Mouse (Mus musculus) heart, postnatal 10 days (tissue): ENCODE measurements around the gene Ncoa4. TPM values are rescaled to one million over a fixed set of nuclear protein-coding genes. Genes with fewer than 3 reads are reported as not detected.
"Not testable (repeated sequence)": the region's sequence is repeated elsewhere in the genome, so short reads cannot be mapped to it uniquely, and the experiment has no call there.

Experiments used
- DNase-seq, 2 experiments: peaks; one replicate each; pipeline ENCODE4 v3.0.0; 2021
- intact Hi-C: fragments of 180-260 bp; cut with DNase I; formaldehyde crosslinking; loops from one replicate; pipeline ENCODE4 v1.15.1; 2025
- total RNA-seq, 2 experiments: library from RNA; stranded (reverse); gene quantifications; 2 replicates each; pipeline ENCODE4 v1.2.3; 2021

Ncoa4 gene
- total RNA-seq, 2 experiments from 2014 or later = 112 to 129 TPM

DNA sequence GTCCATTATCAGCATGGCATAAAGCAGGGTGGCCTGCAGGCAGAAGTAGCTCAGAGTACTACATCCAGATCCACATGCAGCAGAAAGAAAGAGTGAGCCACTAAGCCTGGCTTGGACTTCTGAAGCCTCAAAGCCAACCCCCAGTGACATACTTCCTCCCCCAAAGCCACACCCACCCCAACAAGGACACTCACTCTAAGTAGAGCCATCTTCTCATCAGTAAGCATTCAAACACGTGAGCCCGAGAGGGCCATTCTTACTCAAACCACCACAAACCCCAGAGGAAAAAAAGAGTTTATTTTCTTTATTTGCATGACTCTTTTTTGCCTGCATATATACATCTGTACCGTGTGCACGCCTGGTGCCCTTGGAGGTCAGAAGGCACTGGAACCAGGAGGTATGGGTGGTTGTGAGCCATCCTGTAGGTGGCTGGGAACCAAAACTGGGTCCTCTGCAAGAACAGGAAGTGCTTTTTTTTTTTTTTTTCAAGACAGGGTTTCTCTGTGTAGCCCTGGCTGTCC lies 455 bp upstream of the Ncoa4 start:
- intact Hi-C loops = no loop called here
- DNase-seq = peak in 1 of 2 experiments; percentile 9

DNA sequence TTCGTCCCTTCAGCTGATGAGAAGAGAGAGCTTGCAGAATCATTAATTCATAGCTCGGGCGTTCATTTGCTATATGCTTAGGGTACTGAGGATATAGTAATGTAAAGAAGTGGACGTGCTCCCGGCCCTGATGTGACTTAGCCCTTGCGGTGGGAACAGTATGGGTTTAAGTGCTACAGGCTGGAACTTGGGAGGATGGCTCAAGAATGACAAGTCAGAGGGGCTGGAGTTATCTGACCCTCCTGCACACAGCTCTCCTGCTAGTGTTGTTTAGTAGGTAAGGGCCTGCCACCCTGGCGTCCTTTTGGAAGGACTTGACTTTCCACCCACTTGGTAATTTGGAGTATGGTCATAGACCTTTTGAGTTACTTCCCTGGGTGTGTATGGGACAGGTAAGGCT lies 898 bp downstream of the Ncoa4 start:
- intact Hi-C loops = no loop called here
- DNase-seq = no peak

DNA sequence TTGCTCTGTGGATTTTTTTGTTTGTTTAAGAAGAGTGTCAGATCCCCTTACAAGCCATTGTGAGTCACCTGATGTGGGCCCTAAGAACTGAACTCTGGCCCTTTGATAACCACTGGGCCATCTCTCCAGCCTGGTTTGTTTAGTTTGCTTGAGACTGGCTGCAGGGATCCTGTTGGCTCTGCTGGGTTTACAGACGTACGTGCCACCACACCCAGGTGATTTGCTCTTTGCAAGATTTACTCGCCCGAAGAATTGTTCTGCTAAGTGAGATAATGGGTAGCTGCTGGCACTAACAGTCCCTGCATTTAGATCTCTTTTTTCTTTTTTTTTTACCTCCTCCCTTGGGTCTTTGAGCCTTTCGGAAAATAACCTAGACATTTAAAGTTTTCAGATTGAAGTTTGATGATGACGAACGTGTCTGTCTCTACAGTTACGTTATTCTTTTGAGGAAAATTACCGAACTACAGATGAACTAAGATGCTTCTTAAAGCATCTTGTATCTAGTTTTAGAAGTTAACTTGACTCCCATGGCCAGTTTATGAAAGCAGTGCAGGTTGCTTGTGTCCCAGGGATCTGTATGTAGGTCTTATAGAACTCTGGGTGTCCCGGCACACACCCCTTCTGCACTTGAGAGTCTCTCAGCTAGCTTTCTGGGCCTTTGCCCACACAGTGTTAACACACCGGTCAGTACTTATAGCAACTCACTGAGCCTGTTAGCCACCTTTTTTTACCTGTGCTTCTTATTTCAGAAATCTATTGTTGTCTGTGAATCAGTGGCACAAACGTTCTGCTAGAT lies 1.6 kb downstream of the Ncoa4 start:
- DNase-seq = no peak
- intact Hi-C loops = no loop called here

DNA sequence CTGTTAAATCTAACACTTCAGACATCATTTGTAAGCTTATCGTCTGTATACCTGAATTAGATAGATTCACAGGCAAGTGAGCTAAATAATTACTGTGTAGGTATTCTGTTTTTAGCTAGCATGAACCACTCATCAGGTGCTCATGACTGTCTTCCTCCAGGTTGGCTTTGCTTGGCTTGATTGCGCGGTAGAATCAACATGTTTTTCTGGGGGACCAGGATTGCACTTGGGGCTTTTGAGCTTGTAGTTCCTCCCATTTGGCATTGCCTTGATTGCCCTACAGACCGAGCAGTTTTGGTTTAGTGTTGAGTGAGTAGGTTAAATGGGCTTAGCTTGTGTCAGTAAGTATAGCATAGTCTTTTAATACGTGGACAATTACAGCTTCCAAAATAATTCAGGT lies 2.6 kb downstream of the Ncoa4 start:
- DNase-seq = no peak
- intact Hi-C loops = no loop called here

DNA sequence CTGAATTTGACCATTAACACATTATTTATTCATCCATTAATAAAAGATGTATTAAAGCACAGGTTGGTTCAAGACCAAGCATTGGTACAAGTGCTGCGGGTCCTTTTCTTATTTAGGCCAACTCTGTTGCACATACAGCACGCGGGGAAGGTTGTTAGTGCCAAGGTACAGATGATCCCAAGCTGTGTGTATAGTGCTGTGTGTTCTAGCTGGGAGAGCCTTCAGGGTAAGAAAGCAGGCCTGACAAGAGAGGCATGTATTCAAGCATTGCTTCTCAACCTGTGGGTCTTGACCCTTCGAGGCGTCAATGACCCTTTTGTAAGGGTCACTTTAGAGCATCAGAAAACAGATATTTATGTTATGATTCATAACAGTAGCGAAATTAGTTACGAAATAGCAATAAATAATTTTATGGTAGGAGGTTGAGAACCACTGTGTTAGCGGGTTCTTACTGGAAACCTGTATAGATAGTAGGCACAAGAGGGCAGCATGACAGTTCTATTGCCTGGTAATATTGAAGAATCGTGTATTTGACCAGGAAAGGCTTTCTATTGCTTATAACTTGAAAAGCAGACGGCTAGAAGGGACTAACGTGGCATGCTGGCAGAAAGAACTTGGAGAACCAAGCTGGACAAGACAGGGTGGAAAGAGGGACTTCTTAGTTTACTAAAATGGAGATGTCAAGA lies 3.7 kb downstream of the Ncoa4 start:
- intact Hi-C loops = no loop called here
- DNase-seq = no peak

DNA sequence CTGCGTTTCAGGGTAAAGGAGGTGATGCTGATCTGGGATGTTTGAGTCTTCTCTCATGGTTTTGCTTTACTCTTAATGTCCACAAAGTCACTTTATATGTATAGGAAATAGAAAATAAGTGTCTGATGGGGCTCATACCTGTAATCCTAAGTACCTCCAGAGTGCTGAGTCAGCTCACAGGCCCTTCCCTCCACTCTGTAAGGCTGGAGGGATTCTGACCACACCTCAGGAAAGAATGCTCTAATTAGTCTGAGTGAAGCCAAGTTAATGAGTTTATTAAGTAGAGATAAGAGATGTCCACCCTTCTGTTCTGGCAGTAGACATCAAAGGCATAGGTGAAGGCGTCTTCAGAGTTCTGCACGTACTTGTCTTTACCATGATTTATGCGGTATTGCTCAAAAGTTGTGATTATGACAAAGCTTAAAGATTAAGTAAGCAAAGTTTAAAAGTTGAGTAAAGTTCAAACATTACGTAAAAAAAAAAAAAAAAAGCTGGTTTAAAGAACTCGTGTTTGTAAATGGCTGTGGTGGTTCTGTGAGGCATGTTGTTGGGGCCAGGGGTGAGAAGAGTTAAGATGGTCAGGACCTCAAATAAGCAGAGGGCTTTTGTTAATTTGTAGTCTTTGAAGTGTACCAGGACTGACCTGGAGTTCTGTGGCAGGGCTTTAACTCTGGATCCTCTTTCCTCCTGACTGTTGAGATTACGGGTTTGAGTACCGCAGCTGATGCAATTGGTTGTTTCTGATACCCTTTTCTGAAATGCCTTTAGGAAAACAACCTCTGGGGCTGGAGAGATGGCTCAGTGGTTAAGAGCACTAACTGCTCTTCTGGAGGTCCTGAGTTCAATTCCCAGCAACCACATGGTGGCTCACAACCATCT lies 4.7 kb downstream of the Ncoa4 start:
- intact Hi-C loops = no loop called here
- DNase-seq = no peak

DNA sequence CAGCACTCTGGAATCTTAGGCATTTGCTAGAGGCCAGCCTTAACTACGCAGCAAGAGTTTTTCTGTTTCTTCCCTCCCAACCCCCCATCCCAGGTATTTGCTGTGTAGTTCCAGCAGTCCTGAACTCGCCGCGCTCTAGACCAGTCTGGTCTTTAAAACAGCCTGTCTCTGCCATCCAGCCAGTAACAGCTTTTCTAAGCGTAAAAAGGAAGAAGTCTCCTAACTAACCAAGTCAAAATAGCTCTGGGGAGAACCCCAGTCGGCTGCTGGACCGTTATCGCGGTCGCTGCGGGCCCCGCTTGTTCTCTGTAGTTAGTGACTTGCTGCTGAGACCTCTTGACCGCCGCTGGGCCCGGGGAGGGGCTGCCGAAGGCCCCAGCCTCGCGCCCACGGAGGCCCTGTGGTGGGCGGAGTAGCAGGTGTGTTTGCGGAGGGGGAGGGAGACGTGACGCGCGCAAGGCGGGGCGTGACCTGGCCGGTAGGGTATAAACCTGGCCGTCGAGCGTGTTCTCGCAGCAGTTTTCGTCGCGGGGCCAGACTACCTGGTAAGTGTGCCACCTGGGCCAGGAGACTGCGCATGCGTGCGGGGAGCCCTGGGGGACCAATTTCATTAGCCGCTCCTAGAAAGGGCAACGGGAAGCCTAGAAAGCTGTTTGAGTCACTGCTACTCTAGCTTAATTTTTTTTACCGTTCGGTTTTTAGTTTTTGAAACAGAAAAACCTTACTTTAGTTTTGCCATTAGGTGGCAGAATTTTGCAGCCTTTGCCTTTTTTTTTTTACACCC lies 5.8 kb downstream of the Ncoa4 start:
- DNase-seq = peak; percentile 69 to 77
- intact Hi-C loops = no loop called here

DNA sequence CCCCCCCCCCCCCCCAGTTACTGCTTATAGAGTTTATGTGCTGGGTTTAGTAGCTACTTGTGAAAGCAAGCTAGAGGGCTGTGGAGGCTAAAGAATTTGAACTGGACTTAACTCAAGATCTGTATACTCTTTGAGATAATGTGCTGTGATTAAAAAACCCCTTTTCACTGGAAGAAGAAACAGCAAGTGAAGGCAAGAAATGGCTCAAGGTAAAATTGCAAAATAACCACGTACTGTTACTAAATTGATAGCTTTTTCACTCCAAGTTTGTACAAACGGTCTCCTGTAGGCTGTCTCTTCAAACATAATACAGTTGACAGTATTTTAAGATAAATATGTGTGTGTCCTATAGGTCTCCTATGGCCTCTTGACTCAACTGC lies 6.4 kb downstream of the Ncoa4 start:
- intact Hi-C loops = no loop called here
- no peak for DNase-seq

DNA sequence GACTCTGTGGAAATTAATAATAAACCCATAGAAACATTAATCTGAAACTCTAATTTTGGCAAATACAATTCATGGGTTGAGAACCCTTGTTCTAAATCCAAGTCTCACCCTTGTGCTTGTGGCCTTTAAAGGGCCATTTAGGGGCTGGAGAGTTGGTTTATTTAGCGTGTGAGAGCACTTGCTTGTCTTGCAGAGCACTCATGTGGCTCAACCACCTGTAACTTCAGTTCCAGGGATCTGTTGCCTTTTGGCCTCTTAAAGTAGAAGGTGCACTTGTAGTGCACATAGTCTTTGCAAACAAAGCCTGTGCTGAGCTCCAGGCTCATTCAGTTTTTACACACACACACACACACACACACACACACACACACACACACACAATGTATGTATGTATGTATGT lies 7.2 kb downstream of the Ncoa4 start:
- DNase-seq = no peak
- intact Hi-C loops = no loop called here

DNA sequence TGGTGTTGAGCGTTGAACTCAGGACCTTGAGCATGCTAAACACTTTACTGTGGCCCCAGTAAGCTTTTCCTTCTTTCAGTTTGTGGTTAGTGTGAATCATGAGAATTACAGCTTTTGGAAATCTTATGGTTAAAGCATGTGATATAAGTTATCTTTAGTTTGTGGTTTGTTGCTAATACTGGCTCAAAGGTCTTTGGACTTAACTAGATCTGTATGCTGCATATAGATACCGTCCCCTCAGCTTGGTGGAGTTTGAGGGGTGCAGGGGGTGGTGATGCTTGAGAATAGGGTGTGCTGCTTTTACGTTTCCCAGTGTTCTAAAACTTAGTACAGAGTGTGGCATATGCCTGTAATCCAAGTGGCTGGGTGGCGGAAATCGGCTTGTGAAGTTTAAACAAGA lies 7.7 kb downstream of the Ncoa4 start:
- intact Hi-C loops = no loop called here
- DNase-seq = no peak

DNA sequence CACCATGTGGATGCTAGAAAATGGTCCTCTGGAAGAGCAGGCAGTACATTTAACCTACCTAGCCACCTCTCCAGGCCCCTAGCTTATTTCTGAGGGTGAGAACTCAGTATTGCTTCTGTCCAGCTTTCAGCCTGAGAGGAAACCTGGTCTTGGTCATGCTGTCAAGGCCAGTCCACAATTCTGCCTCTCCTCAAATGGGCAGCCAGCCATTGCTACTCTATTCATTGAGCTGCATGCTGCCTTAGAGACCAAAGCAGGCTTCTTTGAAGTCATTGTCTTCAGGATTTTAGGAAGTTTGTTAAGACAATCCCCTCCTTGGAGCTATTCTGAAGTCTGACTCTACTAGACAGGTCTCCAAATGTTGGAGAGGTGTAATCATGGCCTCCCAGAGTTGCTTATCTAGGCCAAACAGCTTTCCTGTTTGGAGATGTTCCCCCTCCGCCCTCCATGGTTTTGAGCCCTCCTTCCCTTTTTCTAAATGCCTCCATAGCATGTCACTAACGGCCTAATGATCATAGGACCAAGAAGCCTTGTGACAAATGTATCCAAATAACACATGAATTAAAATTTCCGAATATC lies 9.1 kb downstream of the Ncoa4 start:
- intact Hi-C loops = no loop called here
- peak in 1 of 2 experiments; percentile 22 for DNase-seq

DNA sequence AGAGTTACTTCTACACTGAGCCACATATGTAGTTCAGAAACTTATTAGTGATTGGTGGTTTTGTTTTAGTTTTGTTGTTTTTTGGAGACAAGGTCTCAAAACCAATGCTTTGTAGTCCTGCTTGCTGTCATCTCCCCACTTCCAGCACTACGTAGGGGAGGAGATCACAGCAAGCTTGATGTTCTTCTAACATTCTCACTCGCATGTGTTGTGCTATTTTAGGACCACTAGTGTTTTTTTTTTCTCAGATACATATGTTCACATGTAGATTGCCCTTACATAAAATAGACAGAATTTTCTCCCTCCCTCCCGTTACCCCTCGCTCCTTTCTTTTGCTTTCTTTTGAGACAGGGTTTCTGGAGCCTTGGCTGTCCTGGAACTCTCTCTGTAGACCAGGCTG lies 10.5 kb downstream of the Ncoa4 start:
- no peak for DNase-seq
- intact Hi-C loops = no loop called here

DNA sequence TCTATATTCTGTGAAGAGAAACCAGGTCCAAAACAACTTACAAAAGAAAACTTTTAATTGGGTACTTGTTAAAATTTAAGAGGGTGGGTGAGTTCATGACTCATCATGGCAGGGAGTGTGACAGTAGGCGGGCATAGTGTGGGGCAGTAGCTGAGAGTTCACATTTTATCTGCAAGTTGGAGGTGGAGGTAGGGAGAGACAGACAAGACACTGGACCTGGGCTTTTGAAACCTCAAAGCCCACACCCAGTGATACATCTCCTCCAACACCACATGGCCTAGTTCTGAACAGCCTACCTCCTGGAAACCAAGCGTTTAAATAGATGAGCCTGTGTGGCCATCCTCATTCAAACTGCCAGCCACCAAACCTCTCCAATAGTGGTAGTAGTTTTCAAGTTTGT lies 15.6 kb downstream of the Ncoa4 start:
- intact Hi-C loops = no loop called here
- no peak for DNase-seq

DNA sequence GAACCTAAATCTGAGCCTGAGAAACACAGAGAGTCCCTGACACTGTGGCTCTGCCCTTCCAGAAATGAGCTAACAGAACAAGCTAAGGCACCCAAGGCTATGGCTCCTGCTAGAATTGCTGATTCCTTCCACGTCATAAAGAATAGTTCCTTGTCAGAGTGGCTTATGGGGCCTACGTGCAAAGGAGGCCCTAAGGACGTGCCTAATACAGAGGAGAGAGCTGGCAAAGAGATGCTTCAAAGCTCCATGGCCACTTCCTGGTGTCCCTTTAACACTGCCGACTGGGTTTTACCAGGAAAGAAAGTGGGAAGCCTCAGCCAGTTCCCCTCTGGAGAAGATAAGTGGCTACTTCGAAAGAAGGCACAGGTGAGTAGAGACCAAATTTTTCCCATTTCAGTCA lies 16.9 kb downstream of the Ncoa4 start:
- intact Hi-C loops, DNase-seq: not testable (repeated sequence)

DNA sequence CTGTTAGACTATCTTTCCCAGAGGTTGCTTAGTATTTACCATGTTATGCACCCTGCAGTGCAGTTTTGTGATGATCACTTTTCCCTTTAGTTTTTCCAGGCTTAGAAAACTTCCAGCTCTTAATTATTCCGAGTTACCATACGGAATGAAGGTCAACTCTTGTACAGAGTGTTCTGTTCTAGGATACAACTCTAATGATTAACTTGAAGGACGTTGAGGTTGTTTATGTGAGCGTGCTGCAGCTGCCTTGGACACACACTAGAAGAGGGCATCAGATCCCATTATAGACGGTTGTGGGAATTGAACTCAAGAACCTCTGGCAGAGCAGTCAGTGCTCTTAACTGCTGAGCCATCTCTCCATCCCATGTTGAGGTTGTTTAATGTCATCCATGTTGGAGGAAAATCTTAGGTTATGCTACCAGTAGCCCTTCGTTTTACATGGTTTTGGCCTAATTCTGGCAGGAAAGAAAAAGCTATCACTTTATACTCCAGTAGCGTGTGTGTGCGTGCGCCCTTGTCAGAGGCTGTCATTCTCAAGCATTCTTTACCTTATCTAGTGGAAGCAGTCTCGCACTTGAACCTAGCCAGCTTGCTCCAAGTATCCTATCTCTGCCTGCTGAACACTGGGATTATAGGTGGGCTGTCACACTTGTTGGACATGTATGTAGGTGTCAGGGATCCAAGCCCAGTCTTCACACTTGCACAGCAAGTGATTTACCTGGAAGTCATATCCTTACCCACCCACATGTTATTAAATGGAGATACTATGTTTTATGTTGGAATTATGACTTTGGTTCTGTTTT lies 19.9 kb downstream of the Ncoa4 start:
- intact Hi-C loops = loop anchor here (10.0 kb wide), 1 partner anchor 385 kb away; no protein-coding TSS in a partner anchor
- no peak for DNase-seq

DNA sequence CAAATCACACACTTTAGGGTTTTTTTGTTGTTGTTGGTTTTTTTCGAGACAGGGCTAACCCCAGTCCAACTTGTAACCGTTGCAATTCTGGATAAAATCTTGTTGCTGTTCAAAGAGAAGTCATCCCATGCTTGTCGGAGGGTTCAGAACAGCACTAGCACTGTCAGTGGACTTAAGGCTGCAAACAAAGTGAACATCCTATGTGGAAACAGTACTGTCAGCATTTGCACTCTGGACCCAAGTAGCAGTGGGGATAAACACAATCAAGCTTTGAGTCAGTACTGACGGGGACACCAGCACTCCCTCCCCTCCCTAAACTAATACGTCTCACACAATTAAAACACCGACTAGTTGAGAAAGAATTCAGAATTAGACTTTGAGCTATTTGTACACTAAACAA lies 21.2 kb downstream of the Ncoa4 start:
- no peak for DNase-seq
- intact Hi-C loops = loop anchor here (10.0 kb wide), 1 partner anchor 386 kb away; no protein-coding TSS in a partner anchor

DNA sequence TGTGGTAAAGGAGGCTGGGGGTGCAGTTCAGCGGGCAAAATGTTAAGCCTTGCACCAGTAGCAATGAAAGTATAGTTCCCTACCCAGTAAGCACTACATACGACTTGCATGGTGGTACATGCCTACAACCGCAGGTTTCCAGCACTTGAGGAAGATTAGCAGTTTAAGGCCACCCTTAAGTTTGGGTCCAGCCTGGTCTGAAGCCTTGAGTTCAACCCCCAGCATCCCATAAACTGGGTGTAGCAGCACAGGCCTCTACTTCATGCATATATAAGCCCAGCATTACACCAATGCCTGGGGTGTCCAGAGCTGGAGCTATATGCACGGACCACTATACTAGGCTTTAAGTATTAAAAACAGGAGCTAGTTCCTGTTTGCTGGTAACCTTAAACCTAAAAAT lies 24.2 kb downstream of the Ncoa4 start:
- intact Hi-C loops = loop anchor here (10.0 kb wide), 1 partner anchor 389 kb away; no protein-coding TSS in a partner anchor

DNA sequence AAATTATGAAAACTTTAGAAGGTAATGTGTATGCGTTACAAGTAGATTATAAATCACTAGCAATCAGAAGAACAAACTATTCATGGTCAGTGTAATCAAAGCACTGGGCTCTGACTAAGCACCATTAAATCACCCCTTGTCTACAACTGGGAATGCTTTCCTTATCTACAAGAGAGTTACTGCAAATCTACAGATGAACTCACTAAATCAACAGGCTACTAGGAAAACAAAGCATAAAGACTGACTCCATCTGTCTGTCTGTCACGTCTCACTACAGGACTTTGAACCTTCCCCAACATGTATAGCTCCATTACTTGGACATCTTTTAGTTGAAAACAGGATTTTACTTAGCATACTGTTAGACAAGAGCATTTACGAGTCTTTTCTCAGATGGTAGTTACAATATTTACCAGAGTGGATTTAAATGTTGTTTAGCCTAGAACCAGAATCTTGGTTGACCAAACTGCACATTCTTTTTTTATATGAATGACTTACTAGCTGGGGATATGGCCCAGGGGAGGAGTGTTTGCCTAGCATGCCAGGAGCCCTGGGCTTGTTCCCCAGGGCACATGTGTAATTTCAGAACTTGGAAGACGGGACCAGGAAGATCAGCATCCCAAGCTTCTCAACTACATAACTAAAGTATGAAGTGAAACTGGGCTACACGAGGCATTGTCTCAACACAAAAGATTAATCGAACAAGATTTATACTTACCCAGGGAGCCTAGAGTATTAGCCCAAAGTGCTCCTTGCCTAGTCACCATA lies 31.1 kb downstream of the Ncoa4 start:
- intact Hi-C loops = no loop called here
- no peak for DNase-seq

More for the DNA sequence above, 24.2 kb downstream of the Ncoa4 start:
- no peak for DNase-seq
